ENCODE assay signal across 26 mouse cellular contexts in the genomic region with DNA sequence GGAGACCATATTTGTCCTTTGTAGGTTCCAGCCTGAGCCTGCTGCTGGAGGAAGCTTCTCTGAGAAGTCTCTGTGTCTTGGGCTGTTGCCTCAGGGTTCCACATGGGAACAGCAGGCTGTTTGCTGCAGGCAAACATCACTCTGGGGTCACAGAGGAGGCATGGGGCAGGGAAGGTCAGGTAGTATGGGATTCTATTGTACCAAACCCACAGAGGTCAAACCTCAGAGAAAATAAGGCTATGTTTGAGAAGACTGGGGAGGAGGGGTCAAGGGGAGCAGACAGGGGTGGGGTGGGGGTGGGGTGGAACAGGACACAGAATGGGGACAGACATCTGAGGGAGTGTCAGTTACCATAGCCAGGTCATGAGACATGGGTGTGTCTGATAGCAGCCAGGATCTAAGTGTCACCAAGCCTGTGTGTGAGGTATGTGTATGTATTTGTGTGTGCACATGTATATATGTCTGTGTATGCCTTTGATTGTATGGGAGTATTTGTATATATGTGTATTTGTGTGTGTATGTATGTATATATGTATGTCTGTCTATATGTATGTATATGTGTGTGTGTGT. TPM values are rescaled to one million over a fixed set of nuclear protein-coding genes. Genes with fewer than 3 reads are reported as not detected.
DNase-seq lines count a peak whose midpoint lies in the region; ATAC-seq lines count a peak whose summit lies in the region.
"Had no signal": no experiment of that assay in that cellular context is flagged by ENCODE, and none has a peak within 500 bp of the region (broad histone marks: within the 10 kb centered on the region; RNA-seq: fewer than 3 reads in every experiment).

No protein-coding gene starts in this region.

- H3K36me3 ChIP-seq in liver, embryonic 16.5 days (ENCODE audit: control insufficient read depth, insufficient read depth) = no peaks in the 10 kb centered on the region
- H3K36me3 ChIP-seq in intestine, embryonic 16.5 days (ENCODE audit: control insufficient read depth, insufficient read depth, low read length) = no peaks in the 10 kb centered on the region
- H3K36me3 ChIP-seq in stomach, embryonic 16.5 days (ENCODE audit: control insufficient read depth, insufficient read depth, low read length) = no peaks in the 10 kb centered on the region
- H3K36me3 ChIP-seq: embryonic facial prominence, embryonic 13.5 days; heart, embryonic 13.5 days; hindbrain, embryonic 13.5 days; kidney, embryonic 15.5 days; limb, embryonic 12.5 days; liver, embryonic 15.5 days had no signal

- ATAC-seq in liver, embryonic 16.5 days (ENCODE audit: low read depth) = peak; percentile 25; the same call in 1 of the 2 replicates
- ATAC-seq in intestine, embryonic 16.5 days = peak; percentile 39
- peak; percentile 51; the same call in 1 of the 2 replicates for ATAC-seq in stomach, embryonic 16.5 days (ENCODE audit: insufficient read depth, low FRiP score)
- no peak for ATAC-seq in monocyte, adult 5-6 weeks (replicated peaks; ENCODE audit: insufficient number of reproducible peaks, low FRiP score, low TSS enrichment, poor library complexity, severe bottlenecking)
- ATAC-seq: forebrain, embryonic 16.5 days; inflammation-experienced regulatory T-cells, adult 6 months; midbrain, embryonic 16.5 days had no signal

- H3K9ac ChIP-seq in liver, embryonic 16.5 days (ENCODE audit: low read depth, low read length) = no peak overlapping the region
- H3K9ac ChIP-seq in intestine, embryonic 16.5 days (ENCODE audit: low read depth, low read length) = no peak overlapping the region
- no peak overlapping the region for H3K9ac ChIP-seq in stomach, embryonic 16.5 days (ENCODE audit: low read length)
- H3K9ac ChIP-seq: embryonic facial prominence, embryonic 13.5 days; heart, embryonic 13.5 days; hindbrain, embryonic 13.5 days; kidney, embryonic 15.5 days; limb, embryonic 12.5 days; liver, embryonic 15.5 days had no signal

- H3K4me2 ChIP-seq in liver, embryonic 16.5 days (ENCODE audit: low read depth, low read length) = no peak overlapping the region
- H3K4me2 ChIP-seq in intestine, embryonic 16.5 days (ENCODE audit: low read depth, low read length) = no peak overlapping the region
- H3K4me2 ChIP-seq in stomach, embryonic 16.5 days (ENCODE audit: low read depth, low read length) = no peak overlapping the region
- H3K4me2 ChIP-seq: embryonic facial prominence, embryonic 13.5 days; heart, embryonic 13.5 days; hindbrain, embryonic 13.5 days; kidney, embryonic 15.5 days; limb, embryonic 12.5 days; liver, embryonic 15.5 days had no signal

- no peak overlapping the region for H3K4me3 ChIP-seq in liver, embryonic 16.5 days (ENCODE audit: low read depth, low read length)
- H3K4me3 ChIP-seq in intestine, embryonic 16.5 days (ENCODE audit: low read length) = no peak overlapping the region
- no peak overlapping the region for H3K4me3 ChIP-seq in stomach, embryonic 16.5 days (replicated peaks; ENCODE audit: low read length)
- H3K4me3 ChIP-seq: embryonic facial prominence, embryonic 13.5 days; gastrocnemius, adult 2 months; heart, embryonic 13.5 days; hindbrain, embryonic 13.5 days; kidney, embryonic 15.5 days; limb, embryonic 12.5 days; liver, embryonic 15.5 days had no signal

- no peak overlapping the region for H3K27ac ChIP-seq in liver, embryonic 16.5 days (ENCODE audit: low read length)
- peak overlapping the region; percentile 51; the same call in 1 of the 2 replicates for H3K27ac ChIP-seq in intestine, embryonic 16.5 days (ENCODE audit: low read length)
- H3K27ac ChIP-seq in stomach, embryonic 16.5 days (ENCODE audit: low read length) = no peak overlapping the region
- H3K27ac ChIP-seq: embryonic facial prominence, embryonic 13.5 days; gastrocnemius, adult 2 months; heart, embryonic 13.5 days; hindbrain, embryonic 13.5 days; kidney, embryonic 15.5 days; limb, embryonic 12.5 days; liver, embryonic 15.5 days had no signal

- no peaks in the 10 kb centered on the region; the same call in 1 of the 2 replicates for H3K27me3 ChIP-seq in liver, embryonic 16.5 days (ENCODE audit: control insufficient read depth, insufficient read depth, low read depth, low read length)
- H3K27me3 ChIP-seq in intestine, embryonic 16.5 days (replicated peaks; ENCODE audit: control insufficient read depth, insufficient read depth, low read length) = no peaks in the 10 kb centered on the region
- H3K27me3 ChIP-seq in stomach, embryonic 16.5 days (ENCODE audit: control insufficient read depth, insufficient read depth, low read length) = no peaks in the 10 kb centered on the region
- H3K27me3 ChIP-seq: embryonic facial prominence, embryonic 13.5 days; heart, embryonic 13.5 days; kidney, embryonic 15.5 days had no signal

- H3K9me3 ChIP-seq in liver, embryonic 16.5 days (replicated peaks; ENCODE audit: control insufficient read depth, low read length) = no peaks in the 10 kb centered on the region
- no peaks in the 10 kb centered on the region for H3K9me3 ChIP-seq in intestine, embryonic 16.5 days (ENCODE audit: control insufficient read depth, low read length)
- H3K9me3 ChIP-seq in stomach, embryonic 16.5 days (replicated peaks; ENCODE audit: control insufficient read depth, low read length) = no peaks in the 10 kb centered on the region
- H3K9me3 ChIP-seq: embryonic facial prominence, embryonic 13.5 days; heart, embryonic 13.5 days; hindbrain, embryonic 13.5 days; kidney, embryonic 15.5 days; limb, embryonic 12.5 days; liver, embryonic 15.5 days had no signal

- DNase-seq in liver = no peak
- peak; percentile 52 for DNase-seq in ZHBTc4 (ENCODE audit: low read depth, low spot score)
- no peak for DNase-seq in gastrocnemius, adult 8-10 months (ENCODE audit: low spot score in 2 of 2)
- DNase-seq: B cell, adult 2 months; cerebellum, adult 2 months; cerebellum, postnatal 36 days; gastrocnemius, adult 2 months; right cerebral cortex, postnatal 25 days; thymus, postnatal 36 days had no signal

- H3K4me1 ChIP-seq in liver, embryonic 16.5 days (ENCODE audit: control insufficient read depth, low read depth, low read length) = peaks cover 8% of the 10 kb centered on the region
- H3K4me1 ChIP-seq in intestine, embryonic 16.5 days (ENCODE audit: control insufficient read depth, insufficient read depth, low read length) = peaks cover 19% of the 10 kb centered on the region
- H3K4me1 ChIP-seq in stomach, embryonic 16.5 days (ENCODE audit: control insufficient read depth, insufficient read depth, low read length) = peaks cover 24% of the 10 kb centered on the region

RNA-seq across cellular contexts. Expression of a gene that starts 17.0 kb away (rescaled TPM):
- 0.19 and 0.27 TPM in 2 replicates for polyA plus RNA-seq in liver, embryonic 16.5 days (2015; fragmentation: Nextera tagmentation; extraction: Ambion mirVana)
- 6.4 and 6.8 TPM in 2 replicates for polyA plus RNA-seq in intestine, embryonic 16.5 days (2015; fragmentation: Nextera tagmentation; extraction: Ambion mirVana)
- 10.8 and 15.9 TPM in 2 replicates for polyA plus RNA-seq in stomach, embryonic 16.5 days (2015; fragmentation: Nextera tagmentation; extraction: Ambion mirVana)
- not detected in 3 replicates for total RNA-seq in monocyte, adult 5-6 weeks (2017)
- not detected for total RNA-seq in gastrocnemius, adult 8-10 months (2022)
- total RNA-seq: granulocyte monocyte progenitor cell, adult 5-6 weeks; heart, postnatal 25 days; megakaryocyte, adult 5-6 weeks; neutrophil, adult 5-6 weeks had no signal
- polyA plus RNA-seq: inflammation-experienced regulatory T-cells, adult 6 months had no signal

RNA-seq across cellular contexts. Expression of a gene that starts 50.6 kb away (rescaled TPM):
- 2.3 and 2.7 TPM in 2 replicates for polyA plus RNA-seq in liver, embryonic 16.5 days (2015; fragmentation: Nextera tagmentation; extraction: Ambion mirVana)
- 4.6 and 5.4 TPM in 2 replicates for polyA plus RNA-seq in intestine, embryonic 16.5 days (2015; fragmentation: Nextera tagmentation; extraction: Ambion mirVana)
- polyA plus RNA-seq in stomach, embryonic 16.5 days (2015; fragmentation: Nextera tagmentation; extraction: Ambion mirVana) = 33.9 and 38.6 TPM in 2 replicates
- total RNA-seq in monocyte, adult 5-6 weeks (2017) = not detected in 3 replicates
- total RNA-seq in gastrocnemius, adult 8-10 months (2022) = 10 to 100 TPM; 63.4 to 89.3 (median 75.2) TPM
- total RNA-seq: granulocyte monocyte progenitor cell, adult 5-6 weeks; megakaryocyte, adult 5-6 weeks; neutrophil, adult 5-6 weeks had no signal
- polyA plus RNA-seq: inflammation-experienced regulatory T-cells, adult 6 months; limb, embryonic 12.5 days had no signal
